ENCODE assay signal across 8 mouse cellular contexts in the genomic region with DNA sequence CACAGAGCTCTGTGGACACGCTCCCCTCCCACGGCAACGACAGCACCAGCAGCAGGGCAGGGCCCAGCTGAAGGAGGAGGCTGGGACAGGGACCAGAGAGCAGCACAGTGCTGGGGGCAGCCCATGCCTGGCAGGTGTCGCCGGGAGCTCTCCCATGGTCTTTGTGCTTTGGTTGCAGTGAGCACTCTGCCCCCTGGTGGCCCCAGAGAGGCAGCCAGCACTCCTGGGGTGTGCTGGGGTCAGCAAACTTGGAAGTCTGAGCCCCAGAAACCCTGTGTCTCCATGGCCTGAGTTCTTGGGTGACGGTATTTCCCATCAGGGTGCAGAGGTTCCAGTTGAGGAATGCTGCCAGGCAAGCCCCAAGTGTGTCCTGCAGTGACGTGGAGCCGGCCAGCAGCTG. TPM values are rescaled to one million over a fixed set of nuclear protein-coding genes. Genes with fewer than 3 reads are reported as not detected.
DNase-seq lines count a peak whose midpoint lies in the region; ATAC-seq and TF ChIP-seq lines count a peak whose summit lies in the region.

No protein-coding gene starts in this region.

- H3K27me3 ChIP-seq in hindbrain, postnatal 0 days (ENCODE audit: insufficient read depth, low read length) = no peaks in the 10 kb centered on the region
- H3K27me3 ChIP-seq in liver, adult 2 months (ENCODE audit: control insufficient read depth, insufficient read depth, low read length) = no peaks in the 10 kb centered on the region
- no peaks in the 10 kb centered on the region for H3K27me3 ChIP-seq in midbrain, embryonic 16.5 days (ENCODE audit: control insufficient read depth, insufficient read depth, low read depth, low read length)
- no peaks in the 10 kb centered on the region for H3K27me3 ChIP-seq in stomach, embryonic 16.5 days (ENCODE audit: control insufficient read depth, insufficient read depth, low read length)

- peak; percentile 50 to 55 for DNase-seq in frontal cortex, postnatal 36 days (ENCODE audit: low spot score in 2 of 2)
- no peak for DNase-seq in frontal cortex, postnatal 10 days (ENCODE audit: low spot score in 2 of 2)
- DNase-seq in adrenal gland, postnatal 36 days = peak; percentile 77 to 85
- DNase-seq in forelimb bud, embryonic 11.5 days (ENCODE audit: low read depth, low spot score) = peak; percentile 52
- peak; percentile 65 for DNase-seq in hindbrain, postnatal 0 days (ENCODE audit: low spot score)
- no peak for DNase-seq in liver, adult 2 months (ENCODE audit: extremely low read depth, low read depth, low spot score)

- H3K79me2 ChIP-seq in liver, adult 2 months (ENCODE audit: control insufficient read depth, insufficient read depth, low read length) = no peaks in the 10 kb centered on the region

- H3K4me2 ChIP-seq in hindbrain, postnatal 0 days (ENCODE audit: low read depth, low read length) = no peak overlapping the region
- no peak overlapping the region for H3K4me2 ChIP-seq in midbrain, embryonic 16.5 days (ENCODE audit: low read length)
- no peak overlapping the region for H3K4me2 ChIP-seq in stomach, embryonic 16.5 days (ENCODE audit: low read depth, low read length)

- H3K27ac ChIP-seq in hindbrain, postnatal 0 days = peak overlapping the region; percentile 48; the same call in 1 of the 2 replicates
- no peak overlapping the region for H3K27ac ChIP-seq in liver, adult 2 months (replicated peaks; ENCODE audit: insufficient read depth, low read depth, low read length)
- no peak overlapping the region for H3K27ac ChIP-seq in midbrain, embryonic 16.5 days (ENCODE audit: low read length)
- H3K27ac ChIP-seq in stomach, embryonic 16.5 days (ENCODE audit: low read length) = peak overlapping the region; percentile 30

- peak; percentile 61; the same call in 1 of the 2 replicates for ATAC-seq in hindbrain, postnatal 0 days
- peak; percentile 63 for ATAC-seq in midbrain, embryonic 16.5 days
- ATAC-seq in stomach, embryonic 16.5 days (ENCODE audit: insufficient read depth, low FRiP score) = peak; percentile 68; the same call in 1 of the 2 replicates

- H3K9me3 ChIP-seq in hindbrain, postnatal 0 days (ENCODE audit: low read length) = no peaks in the 10 kb centered on the region
- H3K9me3 ChIP-seq in midbrain, embryonic 16.5 days (replicated peaks; ENCODE audit: control insufficient read depth, low read length, poor library complexity, severe bottlenecking) = no peaks in the 10 kb centered on the region
- no peaks in the 10 kb centered on the region for H3K9me3 ChIP-seq in stomach, embryonic 16.5 days (replicated peaks; ENCODE audit: control insufficient read depth, low read length)

- peaks cover 4% of the 10 kb centered on the region for H3K4me1 ChIP-seq in hindbrain, postnatal 0 days (ENCODE audit: insufficient read depth, low read length)
- H3K4me1 ChIP-seq in liver, adult 2 months (ENCODE audit: control insufficient read depth, insufficient read depth, low read length) = 0 out of 2 replicates have a peak, but pooled peaks cover 2% of the 10 kb centered on the region
- peaks cover 12% of the 10 kb centered on the region for H3K4me1 ChIP-seq in midbrain, embryonic 16.5 days (ENCODE audit: control insufficient read depth, insufficient read depth, low read length)
- no peaks in the 10 kb centered on the region; the same call in 1 of the 2 replicates for H3K4me1 ChIP-seq in stomach, embryonic 16.5 days (ENCODE audit: control insufficient read depth, insufficient read depth, low read length)

- 32% methylated on average over 8 of the region's 8 CpGs for WGBS in hindbrain, postnatal 0 days
- WGBS in liver, adult 2 months = 50% methylated on average over 8 of the region's 8 CpGs
- WGBS in midbrain, embryonic 16.5 days = 26% methylated on average over 8 of the region's 8 CpGs
- WGBS in stomach, embryonic 16.5 days = 30% methylated on average over 8 of the region's 8 CpGs

- peaks cover 34% of the 10 kb centered on the region for H3K36me3 ChIP-seq in hindbrain, postnatal 0 days (ENCODE audit: insufficient read depth, low read length)
- no peaks in the 10 kb centered on the region for H3K36me3 ChIP-seq in liver, adult 2 months (ENCODE audit: control insufficient read depth, insufficient read depth, low read length)
- H3K36me3 ChIP-seq in midbrain, embryonic 16.5 days (ENCODE audit: control insufficient read depth, insufficient read depth, low read length) = peaks cover 33% of the 10 kb centered on the region
- H3K36me3 ChIP-seq in stomach, embryonic 16.5 days (ENCODE audit: control insufficient read depth, insufficient read depth, low read length) = no peaks in the 10 kb centered on the region; the same call in 1 of the 2 replicates

- H3K4me3 ChIP-seq in hindbrain, postnatal 0 days (ENCODE audit: low read length) = no peak overlapping the region
- H3K4me3 ChIP-seq in liver, adult 2 months (ENCODE audit: insufficient read depth, low read depth, low read length) = no peak overlapping the region
- no peak overlapping the region for H3K4me3 ChIP-seq in midbrain, embryonic 16.5 days (ENCODE audit: low read depth, low read length)
- H3K4me3 ChIP-seq in stomach, embryonic 16.5 days (replicated peaks; ENCODE audit: low read length) = no peak overlapping the region

- no peak overlapping the region for H3K9ac ChIP-seq in hindbrain, postnatal 0 days (replicated peaks; ENCODE audit: low read length)
- no peak overlapping the region for H3K9ac ChIP-seq in liver, adult 2 months (ENCODE audit: low read depth, low read length)
- no peak overlapping the region for H3K9ac ChIP-seq in midbrain, embryonic 16.5 days (ENCODE audit: low read depth, low read length)
- peak overlapping the region; percentile 28 for H3K9ac ChIP-seq in stomach, embryonic 16.5 days (ENCODE audit: low read length)

- peak; percentile 82 for TF ChIP-seq CTCF in hindbrain, postnatal 0 days (IDR thresholded peaks at IDR 0.05; ENCODE audit: low read depth)
- TF ChIP-seq CTCF in liver, adult 2 months (IDR thresholded peaks at IDR 0.05; ENCODE audit: low read depth, low read length) = peak; percentile 90

- no peak for TF ChIP-seq POLR2A in liver, adult 2 months (IDR thresholded peaks at IDR 0.05; ENCODE audit: extremely low read depth, insufficient read depth, low read length)

RNA-seq across cellular contexts. Expression of gene Fscn2, which starts 8.3 kb away (rescaled TPM):
- total RNA-seq in adrenal gland, postnatal 36 days (2021) = under 1 TPM in 1 of 2 experiments, not detected in 1; 0.59 TPM
- 3.0 and 9.0 TPM in 2 replicates for total RNA-seq in hindbrain, postnatal 0 days (2014; rRNA removed)
- 1.5 and 1.9 TPM in 2 replicates for polyA plus RNA-seq in hindbrain, postnatal 0 days (2015; fragmentation: Nextera tagmentation; extraction: Ambion mirVana)
- not detected in 2 replicates for total RNA-seq in liver, adult 2 months (2014; rRNA removed)
- polyA plus RNA-seq in liver, adult 2 months (2012; rRNA removed) = not detected in 2 replicates
- 1.2 and 1.3 TPM in 2 replicates for polyA plus RNA-seq in midbrain, embryonic 16.5 days (2015; fragmentation: Nextera tagmentation; extraction: Ambion mirVana)
- polyA plus RNA-seq in stomach, embryonic 16.5 days (2015; fragmentation: Nextera tagmentation; extraction: Ambion mirVana) = 0.44 and 0.80 TPM in 2 replicates

RNA-seq across cellular contexts. Expression of gene Faap100, which starts 8.9 kb away (rescaled TPM):
- total RNA-seq in adrenal gland, postnatal 36 days (2021) = 10 to 100 TPM; 21.3 to 32.1 TPM
- total RNA-seq in hindbrain, postnatal 0 days (2014; rRNA removed) = 175 and 178 TPM in 2 replicates
- 74.6 and 76.4 TPM in 2 replicates for polyA plus RNA-seq in hindbrain, postnatal 0 days (2015; fragmentation: Nextera tagmentation; extraction: Ambion mirVana)
- 3.2 and 5.4 TPM in 2 replicates for total RNA-seq in liver, adult 2 months (2014; rRNA removed)
- 10.8 and 14.9 TPM in 2 replicates for polyA plus RNA-seq in liver, adult 2 months (2012; rRNA removed)
- 119 and 126 TPM in 2 replicates for polyA plus RNA-seq in midbrain, embryonic 16.5 days (2015; fragmentation: Nextera tagmentation; extraction: Ambion mirVana)
- polyA plus RNA-seq in stomach, embryonic 16.5 days (2015; fragmentation: Nextera tagmentation; extraction: Ambion mirVana) = 34.5 and 36.1 TPM in 2 replicates

RNA-seq across cellular contexts. Expression of gene Actg1, which starts 21.3 kb away (rescaled TPM):
- 1,000 to 10,000 TPM; 1,356 to 1,461 TPM for total RNA-seq in adrenal gland, postnatal 36 days (2021)
- total RNA-seq in hindbrain, postnatal 0 days (2014; rRNA removed) = 2,410 and 2,568 TPM in 2 replicates
- polyA plus RNA-seq in hindbrain, postnatal 0 days (2015; fragmentation: Nextera tagmentation; extraction: Ambion mirVana) = 3,348 and 3,639 TPM in 2 replicates
- 68.0 and 123 TPM in 2 replicates for total RNA-seq in liver, adult 2 months (2014; rRNA removed)
- 158 and 177 TPM in 2 replicates for polyA plus RNA-seq in liver, adult 2 months (2012; rRNA removed)
- 4,277 and 4,299 TPM in 2 replicates for polyA plus RNA-seq in midbrain, embryonic 16.5 days (2015; fragmentation: Nextera tagmentation; extraction: Ambion mirVana)
- polyA plus RNA-seq in stomach, embryonic 16.5 days (2015; fragmentation: Nextera tagmentation; extraction: Ambion mirVana) = 2,700 and 3,060 TPM in 2 replicates

Comparison
In these comparisons a context has a peak if more than half of its experiments do, and no peak if none do; other contexts are left out.
1. DNase-seq: peak in frontal cortex, postnatal 36 days (2 of 2), adrenal gland, postnatal 36 days (2 of 2), forelimb bud, embryonic 11.5 days (single experiment) and hindbrain, postnatal 0 days (single experiment); none in frontal cortex, postnatal 10 days (0 of 2) and liver, adult 2 months (single experiment).
2. H3K27ac ChIP-seq: peak in hindbrain, postnatal 0 days (single experiment) and stomach, embryonic 16.5 days (single experiment); none in liver, adult 2 months (single experiment) and midbrain, embryonic 16.5 days (single experiment).
3. RNA of gene Actg1, which starts 21.3 kb away (polyA plus RNA-seq): 4,277 to 4,299 TPM in midbrain, embryonic 16.5 days, 3,348 to 3,639 TPM in hindbrain, postnatal 0 days and 2,700 to 3,060 TPM in stomach, embryonic 16.5 days; 158 to 177 TPM in liver, adult 2 months; every median in the first group is over 10 times any median in the second.
4. Peak in every context shown above with its lines, with median percentiles within 50 percentile points of each other: ATAC-seq.